Mouse (Mus musculus): ENCODE measurements at regions not wholly inside any gene's neighbourhood (a gene's known extent, or its start where the extent isn't known, plus 50 kb on each side); places are given as distances from the start of the nearest gene placed in this dataset.

DNA sequence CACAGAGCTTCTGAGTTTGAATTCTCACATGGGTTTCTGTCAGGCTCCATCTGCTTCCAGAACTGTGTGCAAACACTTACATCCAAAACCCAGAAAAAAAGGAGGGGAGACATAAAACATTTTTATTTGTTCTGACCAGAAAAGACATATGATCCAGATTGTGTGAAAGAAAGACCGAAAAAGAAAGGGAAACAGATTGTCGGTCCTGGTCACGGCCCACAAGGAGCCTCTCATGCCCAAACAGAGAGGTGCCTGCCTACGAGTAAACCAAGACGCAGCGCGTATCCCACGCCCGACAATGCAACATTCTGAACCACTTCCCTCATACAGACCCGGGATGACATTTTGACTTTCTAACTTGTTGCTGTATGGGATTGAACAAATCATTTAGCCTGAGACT is 65.3 kb upstream of the Rgma start:
- no peak overlapping the region for H3K4me2 ChIP-seq
- peaks cover 27% of the 10 kb centered on the region for H3K27me3 ChIP-seq (replicated peaks)
- no peaks in the 10 kb centered on the region for H3K9me3 ChIP-seq (replicated peaks)
- no peak for ATAC-seq (ENCODE audit: insufficient number of reproducible peaks, low FRiP score)
- no peak overlapping the region for H3K4me3 ChIP-seq
- WGBS = 93% methylated on average over 10 of the region's 10 CpGs
- no peaks in the 10 kb centered on the region for H3K4me1 ChIP-seq (replicated peaks)
- no peaks in the 10 kb centered on the region for H3K36me3 ChIP-seq
- no peak overlapping the region for H3K27ac ChIP-seq (ENCODE audit: poor library complexity, severe bottlenecking)
- H3K9ac ChIP-seq = no peak overlapping the region

DNA sequence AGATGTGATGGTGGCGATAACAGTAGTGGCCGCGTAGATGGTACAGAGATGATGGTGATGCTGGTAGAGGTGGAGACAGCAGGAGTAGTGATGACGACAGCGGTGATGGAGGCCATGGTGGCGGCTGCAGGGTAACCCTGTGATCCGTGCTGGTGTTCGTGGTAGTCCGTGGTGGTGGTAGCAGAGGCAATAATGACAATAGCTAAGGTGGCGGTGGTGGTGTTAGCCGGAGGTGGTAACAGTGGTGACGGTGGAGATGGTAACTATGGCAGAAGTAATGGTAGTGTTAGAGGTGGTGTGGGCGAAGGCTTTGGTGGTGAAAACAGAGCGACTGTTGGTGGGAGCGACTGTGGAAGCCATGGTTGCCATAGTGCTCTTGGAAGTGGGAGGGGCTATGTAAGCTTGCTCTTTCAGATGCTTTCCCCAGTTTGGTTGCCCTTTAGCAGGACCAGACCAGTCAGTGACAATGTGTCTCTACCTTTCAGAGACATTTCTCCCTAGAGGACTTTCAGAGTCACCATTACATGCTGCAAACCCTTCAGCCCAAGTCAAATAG is 64.7 kb upstream of the Rgma start:
- Histone ChIP-seq H3K36me3 (no peaks in the 10 kb centered on the region), H3K27me3 (replicated peaks) (peaks cover 27% of the 10 kb centered on the region), H3K9me3 (replicated peaks) (no peaks in the 10 kb centered on the region), H3K9ac (no peak overlapping the region), H3K4me2 (no peak overlapping the region), H3K27ac (ENCODE audit: poor library complexity, severe bottlenecking) (no peak overlapping the region), H3K4me1 (replicated peaks) (no peaks in the 10 kb centered on the region), H3K4me3 (no peak overlapping the region)
- no peak for ATAC-seq (ENCODE audit: insufficient number of reproducible peaks, low FRiP score)
- WGBS = 91% methylated on average over 15 of the region's 15 CpGs

DNA sequence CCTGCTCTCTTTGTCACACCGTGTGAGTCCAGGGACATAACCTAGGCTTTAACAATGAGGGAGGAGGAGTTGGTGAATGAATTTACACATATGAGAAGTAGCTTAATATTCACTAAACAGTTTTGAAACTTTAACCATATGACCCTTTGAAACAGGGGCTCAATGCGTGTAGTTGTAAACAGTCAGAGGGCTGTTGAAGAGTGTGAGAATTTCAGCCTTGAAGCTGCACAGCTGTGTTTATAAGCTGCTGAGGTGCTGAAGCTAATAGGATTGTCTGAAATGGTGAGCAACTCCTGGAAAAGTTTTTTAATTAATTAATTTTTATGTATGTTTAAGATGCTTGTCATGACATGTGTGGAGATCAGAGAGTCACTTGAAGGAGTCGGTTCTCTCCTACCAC is 59.8 kb upstream of the Rgma start:
- H3K4me1 ChIP-seq (replicated peaks) = peaks cover 11% of the 10 kb centered on the region
- no peak overlapping the region for H3K4me3 ChIP-seq
- 73% methylated on average over 3 of the region's 3 CpGs for WGBS
- no peak overlapping the region for H3K4me2 ChIP-seq
- no peak overlapping the region for H3K27ac ChIP-seq (ENCODE audit: poor library complexity, severe bottlenecking)
- no peak for ATAC-seq (ENCODE audit: insufficient number of reproducible peaks, low FRiP score)
- no peaks in the 10 kb centered on the region for H3K36me3 ChIP-seq
- no peaks in the 10 kb centered on the region for H3K9me3 ChIP-seq (replicated peaks)
- no peak overlapping the region for H3K9ac ChIP-seq
- H3K27me3 ChIP-seq (replicated peaks) = no peaks in the 10 kb centered on the region; the same call in 1 of the 2 replicates

DNA sequence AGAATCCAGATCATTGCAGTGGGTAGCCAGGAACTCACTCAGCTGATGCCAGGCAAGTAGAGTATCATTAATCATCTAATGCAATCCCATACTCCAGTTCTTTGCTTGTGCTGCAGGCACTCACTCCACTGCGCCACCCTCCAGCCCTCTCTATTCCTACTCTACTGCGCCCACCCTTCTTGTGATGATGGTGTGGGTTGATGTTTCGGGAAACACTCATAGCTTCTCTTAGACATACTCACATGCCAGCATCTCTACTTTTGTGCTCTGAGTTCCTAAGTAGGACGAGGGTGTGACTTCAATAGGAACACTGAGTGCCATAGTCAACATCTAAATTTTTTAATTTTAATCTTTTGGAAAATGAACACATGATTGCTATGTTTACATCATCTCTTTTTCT is 57.7 kb upstream of the Rgma start:
- Histone ChIP-seq H3K4me3 (no peak overlapping the region), H3K9me3 (replicated peaks) (no peaks in the 10 kb centered on the region), H3K4me2 (no peak overlapping the region), H3K36me3 (no peaks in the 10 kb centered on the region), H3K27ac (ENCODE audit: poor library complexity, severe bottlenecking) (no peak overlapping the region), H3K9ac (no peak overlapping the region), H3K4me1 (replicated peaks) (peaks cover 15% of the 10 kb centered on the region), H3K27me3 (replicated peaks) (no peaks in the 10 kb centered on the region; the same call in 1 of the 2 replicates)
- WGBS = 82% methylated on average over 4 of the region's 4 CpGs
- ATAC-seq (ENCODE audit: insufficient number of reproducible peaks, low FRiP score) = no peak

DNA sequence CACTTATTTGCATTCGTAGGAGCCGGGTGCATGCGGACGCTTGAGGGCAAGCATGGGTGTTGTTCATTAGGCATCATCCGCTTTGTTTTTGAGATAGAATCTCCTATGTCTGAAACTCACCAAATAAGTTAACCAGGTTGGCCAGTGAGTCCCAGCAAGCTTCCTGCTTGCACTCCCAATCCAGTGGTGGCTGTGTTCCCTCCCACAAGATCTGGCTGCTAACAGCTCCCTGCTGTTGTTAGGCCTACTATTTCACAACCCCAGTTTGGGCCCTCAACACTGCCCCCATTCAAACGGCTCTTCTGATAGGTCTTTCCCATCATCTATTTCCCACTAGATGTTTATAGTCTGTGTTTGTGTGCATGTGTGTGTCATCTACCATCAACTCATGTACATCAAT is 56.3 kb upstream of the Rgma start:
- Histone ChIP-seq H3K4me1 (replicated peaks) (peaks cover 15% of the 10 kb centered on the region), H3K4me3 (no peak overlapping the region), H3K4me2 (no peak overlapping the region), H3K9me3 (replicated peaks) (no peaks in the 10 kb centered on the region), H3K27ac (ENCODE audit: poor library complexity, severe bottlenecking) (no peak overlapping the region), H3K9ac (no peak overlapping the region), H3K36me3 (no peaks in the 10 kb centered on the region), H3K27me3 (replicated peaks) (peaks cover 3% of the 10 kb centered on the region; the same call in 1 of the 2 replicates)
- WGBS = 86% methylated on average over 6 of the region's 6 CpGs
- ATAC-seq (ENCODE audit: insufficient number of reproducible peaks, low FRiP score) = no peak

DNA sequence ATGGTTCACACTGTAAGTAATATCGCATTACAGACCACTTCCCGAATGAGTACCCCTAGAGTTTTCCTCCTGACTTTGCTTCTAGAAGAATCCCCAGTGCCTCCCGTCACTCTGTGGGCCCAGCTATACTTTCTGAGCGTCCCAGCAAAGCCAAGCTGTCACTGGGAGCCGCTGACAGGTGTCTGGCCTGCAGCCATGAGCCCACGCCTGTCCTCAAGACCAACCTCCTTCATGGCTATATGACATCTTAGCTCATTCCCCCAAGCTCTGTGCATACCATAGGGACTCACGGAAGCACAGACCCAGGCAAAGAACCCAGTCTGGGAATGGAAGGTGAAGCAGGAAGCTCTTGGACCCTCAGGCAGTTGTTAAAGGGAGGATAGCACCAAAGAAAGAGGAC is 55.3 kb upstream of the Rgma start:
- peak; percentile 53; the same call in 1 of the 2 replicates for ATAC-seq (ENCODE audit: insufficient number of reproducible peaks, low FRiP score)
- Histone ChIP-seq H3K9me3 (replicated peaks) (no peaks in the 10 kb centered on the region), H3K4me3 (no peak overlapping the region), H3K4me2 (no peak overlapping the region), H3K4me1 (replicated peaks) (peaks cover 15% of the 10 kb centered on the region), H3K9ac (no peak overlapping the region), H3K27ac (ENCODE audit: poor library complexity, severe bottlenecking) (no peak overlapping the region), H3K36me3 (no peaks in the 10 kb centered on the region), H3K27me3 (replicated peaks) (peaks cover 3% of the 10 kb centered on the region; the same call in 1 of the 2 replicates)
- WGBS = 33% methylated on average over 7 of the region's 7 CpGs

DNA sequence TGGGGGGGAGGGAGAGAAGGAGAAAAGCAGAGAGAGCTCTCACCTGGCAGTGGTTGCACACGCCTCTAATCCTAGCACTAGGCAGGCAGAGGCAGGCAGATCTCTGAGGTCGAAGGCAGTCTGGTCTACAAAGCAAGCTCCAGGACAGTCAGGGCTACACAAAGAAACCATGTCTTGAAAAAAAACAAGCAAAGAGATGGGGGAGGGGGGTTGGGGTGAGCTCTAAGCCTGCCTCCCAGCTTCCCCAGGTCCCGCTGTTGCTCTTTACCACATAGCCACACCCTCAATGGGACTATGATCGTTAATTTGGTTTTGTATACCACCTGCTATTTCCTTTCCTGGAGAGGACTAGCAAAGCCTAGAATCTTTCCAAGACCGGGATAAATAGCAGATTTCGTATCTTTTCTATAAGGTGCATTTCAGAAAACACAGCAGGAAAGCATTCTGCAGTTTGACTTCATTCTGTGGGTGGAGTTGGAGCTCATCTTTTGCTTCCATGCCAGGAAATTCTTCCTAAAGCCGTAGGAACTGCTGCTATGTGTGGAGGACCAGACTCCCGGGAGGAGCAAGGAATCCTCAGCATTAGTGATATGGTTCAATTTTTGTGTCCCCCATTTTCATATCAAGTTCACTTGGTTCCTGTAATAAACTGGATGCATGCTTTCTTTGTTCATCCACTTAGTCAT is 52.7 kb upstream of the Rgma start:
- H3K4me2 ChIP-seq = no peak overlapping the region
- no peaks in the 10 kb centered on the region for H3K9me3 ChIP-seq (replicated peaks)
- 0 out of 2 replicates have a peak, but pooled peaks cover 3% of the 10 kb centered on the region for H3K27me3 ChIP-seq (replicated peaks)
- no peak for ATAC-seq (ENCODE audit: insufficient number of reproducible peaks, low FRiP score)
- H3K36me3 ChIP-seq = no peaks in the 10 kb centered on the region
- no peak overlapping the region for H3K9ac ChIP-seq
- WGBS = 82% methylated on average over 8 of the region's 8 CpGs
- no peak overlapping the region for H3K4me3 ChIP-seq
- H3K4me1 ChIP-seq (replicated peaks) = peaks cover 23% of the 10 kb centered on the region
- H3K27ac ChIP-seq (ENCODE audit: poor library complexity, severe bottlenecking) = no peak overlapping the region

DNA sequence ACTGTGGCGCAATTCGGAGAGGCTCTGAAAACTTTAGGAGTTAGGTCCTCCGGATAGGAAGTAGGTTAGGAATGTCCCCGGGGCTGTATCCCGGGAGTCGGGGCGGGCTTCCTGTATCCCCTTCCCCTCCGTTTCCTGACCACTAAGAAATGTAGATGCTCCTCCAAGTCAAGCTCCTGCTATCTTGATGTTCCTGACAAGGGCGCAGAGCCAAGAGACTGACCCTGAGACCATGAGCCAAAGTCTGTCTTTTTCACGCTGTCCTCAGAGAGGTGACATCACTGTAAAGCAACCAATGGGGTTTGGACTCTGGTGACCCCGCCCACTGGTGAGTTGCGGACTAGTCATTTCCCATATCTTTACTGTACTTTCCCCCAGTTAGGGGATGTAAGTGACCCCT is 51.8 kb upstream of the Rgma start:
- Histone ChIP-seq H3K4me1 (replicated peaks) (peaks cover 32% of the 10 kb centered on the region), H3K9me3 (replicated peaks) (no peaks in the 10 kb centered on the region), H3K4me3 (peak overlapping the region; percentile 22), H3K36me3 (no peaks in the 10 kb centered on the region), H3K9ac (no peak overlapping the region), H3K27ac (ENCODE audit: poor library complexity, severe bottlenecking) (no peak overlapping the region), H3K4me2 (peak overlapping the region; percentile 62), H3K27me3 (replicated peaks) (0 out of 2 replicates have a peak, but pooled peaks cover 3% of the 10 kb centered on the region)
- no peak for ATAC-seq (ENCODE audit: insufficient number of reproducible peaks, low FRiP score)
- WGBS = 21% methylated on average over 12 of the region's 12 CpGs

DNA sequence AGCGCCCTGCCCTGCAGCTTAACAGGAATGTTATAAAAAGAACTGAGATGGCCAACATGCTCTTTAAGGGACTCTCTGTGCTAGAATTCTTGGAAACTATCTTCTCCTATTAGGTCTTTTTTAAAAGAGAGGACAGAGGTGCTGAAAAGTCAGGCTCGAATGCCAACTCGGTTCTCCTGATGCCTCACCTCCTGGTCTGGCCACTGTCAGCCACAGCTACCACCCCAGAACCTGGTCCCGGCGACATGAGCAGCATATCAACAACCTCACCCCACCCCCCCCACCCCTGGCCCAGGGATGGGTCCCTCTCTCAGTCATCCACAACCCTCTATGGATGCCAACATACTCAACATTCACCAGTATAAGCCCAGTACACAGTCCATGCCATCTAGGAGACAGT is 49.8 kb upstream of the Rgma start:
- no peaks in the 10 kb centered on the region for H3K36me3 ChIP-seq
- no peak overlapping the region for H3K4me3 ChIP-seq
- WGBS = 73% methylated on average over 5 of the region's 5 CpGs
- ATAC-seq (ENCODE audit: insufficient number of reproducible peaks, low FRiP score) = no peak
- H3K4me2 ChIP-seq = no peak overlapping the region
- no peak overlapping the region for H3K9ac ChIP-seq
- no peaks in the 10 kb centered on the region for H3K9me3 ChIP-seq (replicated peaks)
- no peak overlapping the region for H3K27ac ChIP-seq (ENCODE audit: poor library complexity, severe bottlenecking)
- H3K27me3 ChIP-seq (replicated peaks) = peaks cover 8% of the 10 kb centered on the region; the same call in 1 of the 2 replicates
- H3K4me1 ChIP-seq (replicated peaks) = peaks cover 25% of the 10 kb centered on the region

Data from heart, embryonic 12.5 days (tissue).